Mouse (Mus musculus) lung, postnatal 10 days (tissue): ENCODE data around the gene Rdm1.
A peak's percentile ranks its signal among the peaks of the same experiment; 100 is the strongest.

Experiments used
- DNase-seq: peaks from one replicate; pipeline ENCODE4 v3.0.0; 2021

Rdm1 gene

DNA sequence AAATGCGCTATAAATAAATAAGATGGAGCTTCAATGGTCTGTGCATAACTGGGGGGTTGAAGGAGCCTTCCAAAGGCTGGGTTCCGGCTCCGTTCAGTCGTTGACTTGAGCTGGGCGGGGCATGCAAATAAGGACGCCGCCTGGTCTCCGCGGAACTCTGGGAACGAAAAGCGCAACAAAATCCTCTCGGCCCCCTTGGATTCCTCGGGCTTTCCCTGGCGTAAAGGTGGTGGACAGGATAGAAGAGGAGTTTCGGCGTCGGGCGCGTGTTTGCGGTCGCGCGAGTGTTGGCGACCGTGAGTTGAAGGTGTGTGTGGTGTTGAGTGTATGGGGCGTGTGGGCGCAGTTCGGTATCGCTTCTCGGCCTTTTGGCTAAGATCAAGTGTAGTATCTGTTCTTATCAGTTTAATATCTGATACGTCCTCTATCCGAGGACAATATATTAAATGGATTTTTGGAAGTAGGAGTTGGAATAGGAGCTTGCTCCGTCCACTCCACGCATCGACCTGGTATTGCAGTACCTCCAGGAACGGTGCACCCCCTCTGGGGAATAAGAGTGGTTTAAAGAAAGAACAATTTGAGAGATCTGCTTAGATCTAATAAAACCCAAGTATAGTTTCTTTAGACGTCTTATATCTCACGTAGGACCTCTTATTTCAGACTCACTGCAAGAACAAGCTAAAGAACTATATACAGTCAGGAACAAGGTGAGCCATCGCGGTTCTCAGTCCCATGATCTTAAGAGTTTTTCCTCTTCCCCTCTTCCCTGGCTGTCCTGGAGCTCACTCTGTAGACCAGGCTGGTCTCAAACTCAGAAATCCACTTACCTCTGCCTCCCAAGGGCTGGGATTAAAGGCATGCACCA is 31.1 kb downstream of the Rdm1 start:
- peak; percentile 87 for DNase-seq

DNA sequence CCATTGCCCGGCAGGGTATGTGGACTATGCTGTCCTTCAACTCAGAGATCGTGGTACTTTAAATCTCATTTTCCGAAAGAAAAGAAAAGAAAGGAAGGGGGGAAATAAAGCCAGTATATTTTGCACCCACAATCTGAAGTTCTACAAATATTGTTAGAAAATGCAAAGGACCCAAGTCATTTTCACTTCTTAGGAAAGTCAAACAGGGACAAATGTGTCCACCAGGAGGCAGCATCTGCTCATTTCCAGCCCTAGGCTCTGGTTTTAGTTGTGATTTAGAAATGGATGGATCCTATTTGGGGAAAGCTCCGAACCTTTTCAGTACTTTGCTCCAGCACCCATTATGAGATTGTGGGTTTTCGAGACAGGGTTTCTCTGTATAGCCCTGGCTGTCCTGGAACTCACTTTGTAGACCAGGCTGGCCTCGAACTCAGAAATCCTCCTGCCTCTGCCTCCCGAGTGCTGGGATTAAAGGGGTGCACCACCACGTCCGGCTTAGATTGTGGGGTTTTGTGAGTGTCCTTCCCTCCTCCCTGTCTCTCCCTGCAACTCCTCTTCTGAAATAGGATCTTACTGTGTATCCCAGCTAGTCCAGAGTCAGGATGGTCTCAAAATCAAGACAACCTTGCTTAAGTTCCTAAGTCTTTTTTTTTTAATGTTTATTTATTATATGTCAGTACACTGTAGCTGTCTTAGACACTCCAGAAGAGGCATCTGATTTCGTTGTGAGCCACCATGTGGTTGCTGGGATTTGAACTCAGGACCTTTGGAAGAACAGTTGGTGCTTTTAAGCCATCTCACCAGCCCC is 32.0 kb downstream of the Rdm1 start:
- DNase-seq = peak; percentile 81

DNA sequence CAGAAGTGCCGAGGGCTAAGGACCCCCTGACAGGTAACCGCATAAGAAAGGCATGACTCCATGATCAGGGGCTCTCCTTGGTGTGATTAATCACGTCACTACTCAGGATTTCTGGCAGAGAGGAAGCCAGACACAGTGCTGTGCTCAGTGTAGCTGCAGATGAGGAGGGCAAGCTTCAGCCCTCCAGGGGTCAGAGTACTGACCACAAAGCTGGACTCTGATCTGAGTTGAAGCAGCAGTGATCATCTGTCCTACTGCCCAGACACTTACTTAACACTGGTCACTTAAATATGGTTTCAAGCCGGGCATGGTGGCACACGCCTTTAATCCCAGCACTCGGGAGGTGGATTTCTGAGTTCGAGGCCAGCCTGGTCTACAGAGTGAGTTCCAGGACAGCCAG is 34.2 kb downstream of the Rdm1 start:
- DNase-seq = no peak

DNA sequence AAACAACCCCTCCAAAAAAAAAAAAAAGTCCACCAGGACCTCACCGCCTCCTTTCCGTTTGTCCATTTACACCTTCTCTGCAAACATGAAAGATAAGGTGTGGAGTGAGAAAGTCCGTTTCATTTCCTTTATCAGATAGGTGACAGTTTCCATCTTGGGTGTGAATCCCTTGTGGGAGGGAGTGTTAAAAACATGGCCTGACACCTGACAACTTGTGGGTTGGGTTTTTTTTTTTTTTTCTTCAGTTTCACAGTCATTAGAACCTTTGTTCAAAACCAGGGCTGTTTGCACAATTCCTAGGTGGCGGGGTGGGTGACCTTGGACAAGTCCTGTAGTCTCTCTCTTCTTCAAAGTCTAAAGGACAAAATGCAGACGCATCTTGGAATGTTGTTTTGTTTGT is 34.8 kb downstream of the Rdm1 start:
- no peak for DNase-seq

DNA sequence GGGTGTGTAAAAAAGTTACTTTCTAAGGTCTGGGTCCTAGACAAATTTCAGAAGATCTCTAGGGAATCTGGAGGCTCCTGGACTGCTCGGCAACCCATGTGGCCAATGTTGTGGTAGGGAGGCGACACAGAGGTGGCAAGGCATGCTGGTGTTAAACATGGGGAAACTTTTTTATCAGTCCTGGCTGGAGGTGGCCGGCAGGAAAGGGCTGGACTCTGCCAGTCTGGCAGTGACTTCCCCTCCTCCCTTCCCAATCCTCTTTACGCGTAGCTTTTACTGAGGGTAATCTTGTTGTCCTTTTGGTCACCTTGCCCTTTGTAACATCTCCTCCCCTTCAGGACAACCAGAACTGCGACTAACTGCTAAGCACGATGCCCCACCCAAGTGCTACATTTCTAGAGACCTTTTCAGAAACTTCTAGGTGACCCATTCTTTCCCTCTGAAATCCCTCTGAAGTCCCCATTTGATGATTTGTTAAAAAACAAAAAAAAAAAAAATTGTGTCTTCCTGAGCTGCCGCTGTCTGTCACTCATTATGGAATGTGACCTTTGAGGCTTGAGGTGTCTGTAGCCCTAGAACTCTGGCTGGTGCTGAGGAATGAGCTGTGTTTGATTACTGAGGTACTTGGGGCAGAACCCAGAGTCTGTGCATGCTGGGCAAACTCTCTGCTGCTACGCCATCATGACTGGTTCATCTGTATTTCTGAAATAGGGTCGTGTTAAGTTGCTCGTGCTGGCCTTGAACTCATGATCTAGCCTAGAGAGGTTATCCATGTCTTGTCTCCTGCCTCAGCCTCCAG is 36.4 kb downstream of the Rdm1 start:
- no peak for DNase-seq

DNA sequence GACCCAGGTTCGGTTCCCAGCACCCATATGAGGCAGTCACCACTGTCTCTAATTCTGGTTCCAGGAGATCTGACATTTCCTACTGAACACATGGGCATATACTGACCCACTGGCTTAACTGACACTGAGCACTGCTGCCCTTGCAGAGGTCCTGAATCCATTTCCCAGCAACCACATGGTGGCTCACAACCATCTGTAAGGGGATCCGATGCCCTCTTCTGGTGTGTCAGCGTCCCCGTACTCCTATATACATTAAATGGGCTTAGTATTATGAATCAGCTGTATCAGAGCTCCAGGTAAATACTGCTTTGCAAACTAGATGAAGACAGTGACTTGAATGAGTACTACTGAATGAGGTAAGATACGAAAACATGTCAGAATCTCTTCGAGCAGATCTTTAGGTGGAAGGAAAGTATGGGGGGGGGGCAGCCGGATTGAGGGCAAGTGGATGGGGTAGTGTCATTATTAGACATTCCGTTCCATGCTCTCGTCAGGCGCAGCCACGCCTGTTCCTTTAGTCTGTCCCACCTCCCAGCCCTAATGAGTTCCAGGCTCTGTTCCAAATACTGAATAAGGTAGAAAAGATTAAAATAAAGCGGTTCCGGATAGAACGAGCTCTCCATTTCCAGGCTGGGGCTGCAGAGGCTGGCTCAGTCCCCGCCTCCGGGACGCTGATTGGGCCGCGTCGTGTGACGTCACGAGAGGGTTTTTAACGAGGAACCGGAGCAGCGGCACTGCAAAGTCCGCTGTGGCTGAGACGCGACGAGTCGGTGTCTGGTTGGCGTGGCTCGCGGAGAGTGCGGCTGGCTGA is 38.0 kb downstream of the Rdm1 start, which contains the start of gene Arl4d:
Gene Arl4d (plus strand): TSS at position 717 of the 811 bp plus-strand sequence.
- peak; percentile 97 for DNase-seq

DNA sequence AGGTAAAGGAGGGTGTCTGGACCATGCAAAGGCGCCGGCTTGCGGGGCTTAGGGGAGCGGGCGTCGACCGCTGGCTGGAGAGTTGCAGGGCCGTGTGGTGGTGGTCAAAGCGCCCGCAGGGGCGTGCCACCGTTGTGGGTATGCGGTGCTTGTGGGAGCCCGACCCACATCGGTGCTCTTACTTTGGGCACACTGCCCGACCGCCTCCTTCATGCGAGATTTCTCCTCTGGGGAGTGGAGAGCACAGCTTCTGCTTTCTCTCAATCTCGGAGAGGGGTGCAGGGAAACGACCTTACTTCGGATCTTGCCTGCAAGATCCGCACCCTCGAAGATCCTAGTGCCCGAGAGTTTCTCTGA is 38.6 kb downstream of the Rdm1 start:
- no peak for DNase-seq

DNA sequence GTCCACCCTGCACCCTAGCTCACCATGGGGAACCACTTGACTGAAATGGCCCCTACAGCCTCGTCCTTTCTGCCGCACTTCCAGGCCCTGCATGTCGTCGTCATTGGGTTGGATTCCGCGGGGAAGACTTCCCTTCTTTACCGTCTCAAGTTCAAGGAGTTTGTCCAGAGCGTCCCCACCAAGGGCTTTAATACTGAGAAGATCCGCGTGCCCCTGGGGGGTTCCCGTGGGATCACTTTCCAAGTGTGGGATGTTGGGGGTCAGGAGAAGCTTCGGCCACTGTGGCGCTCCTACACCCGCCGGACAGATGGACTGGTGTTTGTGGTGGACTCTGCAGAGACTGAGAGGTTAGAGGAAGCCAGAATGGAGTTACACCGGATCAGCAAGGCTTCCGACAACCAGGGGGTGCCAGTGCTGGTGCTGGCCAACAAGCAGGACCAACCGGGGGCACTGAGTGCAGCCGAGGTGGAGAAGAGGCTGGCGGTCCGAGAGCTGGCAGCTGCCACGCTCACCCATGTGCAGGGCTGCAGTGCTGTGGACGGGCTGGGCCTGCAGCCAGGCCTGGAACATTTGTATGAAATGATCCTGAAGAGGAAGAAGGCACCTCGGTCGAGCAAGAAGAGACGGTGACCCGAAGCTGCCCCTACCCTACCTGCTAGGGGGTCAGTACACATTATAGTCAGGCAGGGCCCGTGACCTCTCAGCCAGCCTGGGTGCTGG is 39.8 kb downstream of the Rdm1 start:
- DNase-seq = peak; percentile 33

DNA sequence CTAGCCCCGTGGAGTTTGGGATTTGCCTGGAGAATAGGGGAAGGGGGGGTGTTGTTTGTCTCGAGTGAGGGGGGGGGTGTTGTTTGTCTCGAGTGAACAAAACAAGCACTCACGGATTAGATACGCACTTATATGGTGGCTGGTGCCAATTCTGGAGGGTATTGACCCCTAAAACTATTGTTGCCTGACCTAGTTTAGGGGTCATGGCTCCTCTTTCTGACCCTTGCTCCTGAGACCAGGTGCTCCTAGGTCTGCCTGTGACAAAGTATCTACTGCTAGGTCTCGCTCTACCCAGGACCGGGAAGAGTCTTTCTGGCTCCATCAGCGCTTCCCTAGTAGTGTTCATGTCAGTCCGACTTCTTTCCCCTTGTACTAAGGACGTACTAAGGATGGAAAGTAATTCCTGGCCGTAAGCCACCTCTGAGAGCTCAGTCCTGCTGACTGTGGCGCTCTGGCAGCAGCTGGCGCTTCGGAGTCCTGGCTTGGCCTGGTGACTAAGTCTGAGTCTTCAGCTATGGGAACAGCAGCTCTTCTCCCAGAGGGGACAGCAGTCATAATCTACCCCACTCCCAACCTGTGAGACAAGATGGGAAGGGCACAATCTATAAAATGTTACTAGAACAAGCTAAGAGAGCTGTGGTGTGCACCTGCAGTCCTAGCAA is 41.0 kb downstream of the Rdm1 start:
- peak; percentile 79 for DNase-seq

DNA sequence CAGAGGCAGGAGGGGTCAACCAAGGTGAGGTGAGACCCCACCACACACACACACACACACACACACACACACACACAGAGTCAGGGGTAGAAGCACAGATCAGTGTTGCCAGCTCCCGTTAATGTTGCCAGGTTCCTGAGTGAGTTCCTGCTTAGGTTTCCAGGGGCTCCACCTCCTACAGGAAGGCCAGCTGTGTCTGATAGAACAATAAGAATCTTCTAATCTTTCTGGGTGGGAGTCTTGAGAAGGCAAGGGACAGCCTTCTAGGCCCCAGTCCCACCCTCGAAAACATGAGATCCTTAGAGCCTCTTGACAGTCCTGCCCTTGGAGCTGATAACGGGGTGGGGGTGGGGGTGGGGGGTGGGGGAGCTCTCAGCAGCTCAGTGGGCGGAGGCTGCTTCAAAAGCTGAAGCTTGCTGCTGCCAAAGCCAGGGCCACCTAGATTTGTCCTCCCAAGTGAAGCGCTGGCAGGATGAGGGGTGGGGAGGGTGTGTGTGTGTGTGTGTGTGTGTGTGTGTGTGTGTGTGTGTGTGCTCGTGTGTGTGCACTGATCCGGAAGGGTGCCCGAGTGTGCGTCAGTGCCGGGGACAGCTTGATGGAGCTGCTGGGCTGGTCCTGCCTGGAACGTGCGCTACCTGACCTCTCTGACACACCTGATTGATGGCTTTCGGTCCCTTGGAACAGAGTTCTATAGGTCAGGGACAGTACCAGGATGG is 41.7 kb downstream of the Rdm1 start:
- DNase-seq = peak; percentile 77

DNA sequence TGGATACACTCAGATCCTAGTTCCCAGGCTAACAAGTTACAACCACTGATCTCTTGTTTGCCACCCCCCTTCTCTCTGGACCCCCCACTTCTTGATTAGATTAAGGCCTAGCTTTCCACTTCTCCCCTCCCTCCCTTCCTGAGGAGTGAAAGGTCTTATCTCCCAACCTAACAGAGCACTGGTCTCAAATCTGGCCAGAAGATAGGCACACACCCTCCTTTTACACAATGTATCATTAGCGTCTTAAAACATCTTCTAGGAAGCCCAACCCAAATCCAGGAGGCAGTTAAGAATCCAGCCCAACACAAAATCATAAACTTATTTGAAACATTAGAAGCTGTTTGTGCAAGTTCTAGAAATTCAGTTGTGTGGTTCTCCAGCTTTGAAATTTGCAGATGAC is 43.3 kb downstream of the Rdm1 start:
- no peak for DNase-seq

DNA sequence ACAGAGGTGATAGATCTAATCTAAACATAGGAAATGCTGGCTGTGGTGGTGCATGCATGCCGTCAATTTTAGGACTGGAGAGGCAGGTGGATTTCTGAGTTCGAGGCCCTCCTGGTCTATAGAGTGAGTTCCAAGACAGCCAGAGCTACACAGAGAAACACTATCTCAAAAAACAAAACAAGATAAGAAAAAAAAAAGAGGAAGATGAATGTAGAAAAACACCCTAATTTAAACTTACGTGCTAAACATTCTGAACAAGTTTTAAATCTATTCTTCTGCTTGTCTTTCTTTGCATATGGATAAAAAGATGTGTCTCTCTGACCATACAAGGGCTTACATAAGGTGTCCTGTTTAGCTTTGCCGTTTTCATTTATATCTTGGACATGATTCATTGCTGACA is 44.3 kb downstream of the Rdm1 start:
- DNase-seq = no peak

DNA sequence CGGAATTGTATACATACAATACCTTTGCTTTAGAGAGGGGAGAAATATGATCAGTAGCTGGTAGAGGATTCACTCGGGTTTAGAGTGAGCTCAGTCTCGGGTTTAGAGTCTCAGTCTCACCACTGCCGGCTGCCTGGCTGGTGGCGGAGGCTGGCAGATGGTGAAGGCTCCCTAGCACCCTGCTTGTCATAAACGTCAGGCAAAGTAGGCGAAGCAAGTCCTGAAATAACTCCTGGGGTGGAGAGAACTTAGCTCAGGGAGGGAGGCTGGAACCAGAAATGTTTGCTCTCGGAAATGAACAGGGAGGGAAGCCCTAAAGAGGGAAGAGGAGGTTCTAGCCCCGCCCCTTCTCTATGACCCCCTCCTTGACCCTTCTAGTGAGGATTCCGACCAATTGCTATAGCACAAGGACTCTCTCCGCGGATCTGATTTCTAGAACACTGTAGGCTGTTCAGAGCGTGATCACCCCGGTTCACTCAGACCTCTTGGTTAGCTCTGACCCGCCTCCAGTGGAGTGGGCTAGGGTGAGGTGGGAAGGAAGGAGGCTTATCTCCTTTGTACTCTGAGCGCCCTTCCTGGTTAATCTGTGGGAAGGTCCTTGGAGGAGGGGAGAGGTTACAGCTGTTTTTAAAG is 46.1 kb downstream of the Rdm1 start:
- DNase-seq = peak; percentile 83

DNA sequence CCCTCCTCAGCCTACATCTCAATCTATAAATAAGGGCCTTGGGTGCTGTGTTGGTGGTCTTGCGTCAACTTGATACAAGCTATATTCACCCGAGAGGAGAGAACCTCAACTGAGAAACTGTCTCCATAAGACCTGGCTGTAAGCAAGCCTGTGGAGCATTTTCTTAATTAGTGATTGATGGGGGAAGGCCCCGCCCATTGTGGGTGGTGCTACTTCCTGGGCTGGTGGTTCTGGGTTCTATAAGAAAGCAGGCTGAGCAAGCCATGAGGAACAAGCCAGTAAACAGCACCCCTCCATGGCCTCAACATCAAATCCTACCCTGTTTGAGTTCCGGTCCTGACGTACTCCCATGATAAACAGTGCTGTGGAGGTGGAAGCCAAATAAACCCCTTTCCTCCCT is 47.1 kb downstream of the Rdm1 start:
- no peak for DNase-seq

DNA sequence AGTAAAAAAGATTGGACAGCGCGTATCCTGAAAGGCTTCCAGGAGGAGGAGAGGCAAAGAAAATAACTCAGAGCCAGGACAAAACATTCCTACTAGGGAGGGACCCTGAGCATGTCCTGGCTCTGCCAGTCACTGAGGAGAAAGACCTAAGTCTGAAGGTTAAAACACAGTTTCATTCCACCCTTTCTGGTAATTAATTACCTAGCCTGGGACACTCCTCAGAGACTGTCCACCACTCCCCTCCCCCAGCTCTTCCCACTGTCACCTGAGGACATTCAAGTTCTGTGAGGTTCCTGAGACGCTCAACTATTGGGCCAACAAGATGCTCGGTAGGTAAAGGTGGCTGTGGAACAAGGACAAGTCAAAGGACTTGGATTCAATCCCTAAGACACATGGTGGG is 48.4 kb downstream of the Rdm1 start:
- no peak for DNase-seq

DNA sequence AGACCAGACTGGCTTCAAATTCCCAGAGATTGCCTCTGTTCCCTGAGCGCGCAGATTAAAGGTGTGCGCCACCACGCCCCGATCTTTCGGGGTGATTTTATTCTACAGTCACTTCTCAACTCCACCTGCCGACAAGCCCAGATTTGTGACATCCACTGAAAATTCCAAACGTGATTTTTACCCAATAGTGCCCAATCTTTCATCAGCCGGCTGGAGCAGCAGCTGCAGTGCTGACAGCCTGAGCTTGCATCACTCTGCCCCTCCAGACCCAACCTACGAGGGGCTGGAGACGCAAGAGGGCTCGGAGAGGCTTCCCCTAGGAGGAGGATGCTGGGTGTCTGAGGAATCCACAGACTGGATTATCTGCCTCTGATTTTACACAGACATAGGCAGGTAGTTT is 50.7 kb downstream of the Rdm1 start:
- DNase-seq = no peak

DNA sequence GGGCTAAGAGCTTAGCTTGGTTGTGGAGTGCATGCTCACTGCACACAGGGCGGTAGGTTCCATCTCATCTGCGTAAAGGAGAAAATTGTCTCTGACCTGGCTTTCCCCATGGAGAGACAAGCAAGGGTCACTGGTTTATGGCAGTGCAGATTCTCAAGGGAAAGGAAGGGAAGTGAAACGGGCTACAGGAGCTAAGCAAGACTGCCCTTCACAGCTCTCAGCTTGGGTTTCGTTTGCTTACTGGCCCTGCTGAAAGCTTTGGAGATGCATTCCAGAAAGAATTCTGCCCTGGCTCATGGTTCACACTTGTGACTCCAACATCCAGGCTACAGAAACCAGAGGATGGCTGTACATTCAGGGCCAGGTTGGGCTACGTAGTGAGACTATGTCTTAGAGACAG is 51.8 kb downstream of the Rdm1 start:
- DNase-seq = no peak

DNA sequence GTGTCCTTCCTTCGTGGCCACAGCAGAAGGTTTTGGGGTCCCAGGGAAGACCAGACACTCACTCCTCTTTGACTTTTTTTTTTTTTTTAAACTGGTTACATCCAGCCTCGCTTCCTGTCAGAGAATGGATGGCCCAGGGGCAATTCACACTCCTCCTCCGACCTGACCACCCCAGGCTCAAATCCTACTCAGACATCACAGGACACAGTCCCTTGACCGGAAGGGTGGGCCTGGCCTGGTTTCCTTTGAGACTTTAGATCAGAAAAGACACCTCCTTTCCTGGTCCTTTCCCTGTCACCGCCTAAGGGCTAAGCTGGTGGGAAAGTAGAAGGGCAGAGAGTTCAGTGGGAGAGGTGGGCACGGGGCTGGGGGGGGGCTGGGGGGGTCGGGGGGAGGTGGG is 52.9 kb downstream of the Rdm1 start:
- DNase-seq = peak; percentile 71

DNA sequence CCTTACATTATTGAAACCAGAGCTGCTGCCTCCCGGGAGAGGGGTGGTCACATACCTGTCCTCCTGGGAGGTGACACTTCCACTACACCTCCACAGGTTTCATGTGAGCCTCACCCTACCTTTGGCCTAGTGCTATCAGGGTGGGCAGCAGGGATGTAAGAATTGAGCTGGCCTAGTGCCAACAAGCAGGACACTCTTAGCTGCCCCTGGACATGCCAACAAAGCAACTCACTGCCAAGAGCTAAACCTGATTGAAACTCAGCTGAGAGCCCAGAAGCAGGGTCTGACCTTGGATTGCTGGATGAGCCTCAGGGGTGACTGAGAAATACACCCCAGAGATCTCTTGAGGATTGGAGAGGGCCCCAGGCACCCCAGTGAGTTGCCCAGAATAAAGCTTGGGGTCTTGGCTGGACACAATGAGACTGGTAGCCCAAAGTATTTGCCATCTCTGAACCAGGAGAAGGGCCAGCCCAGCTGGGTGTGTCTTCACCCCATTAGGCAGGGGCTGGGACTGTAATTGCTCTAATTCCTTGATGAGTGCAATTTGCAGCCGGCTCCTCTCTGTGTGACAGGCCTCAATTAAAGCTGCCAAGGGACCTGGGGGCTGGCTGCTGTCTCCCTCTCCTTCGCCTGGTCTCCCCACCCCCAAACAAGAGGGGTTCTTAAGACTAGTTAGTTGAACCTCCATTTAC is 53.8 kb downstream of the Rdm1 start:
- DNase-seq = no peak
